Mouse (Mus musculus) duodenum, adult 2 months (tissue): ENCODE measurements around the gene Sort1. TPM values are rescaled to one million over a fixed set of nuclear protein-coding genes. Genes with fewer than 3 reads are reported as not detected.

Experiments used
- polyA plus RNA-seq: library from polyadenylated mRNA; depleted of rRNA; stranded (reverse); fragments of >200 nt; gene quantifications from 2 replicates; pipeline ENCODE4 v1.2.3, GENCODE M21; 2012; ENCODE audit warnings: low replicate concordance; rRNA removed

Sort1 gene
- polyA plus RNA-seq, result 22.8 and 35.5 TPM in 2 replicates

DNA sequence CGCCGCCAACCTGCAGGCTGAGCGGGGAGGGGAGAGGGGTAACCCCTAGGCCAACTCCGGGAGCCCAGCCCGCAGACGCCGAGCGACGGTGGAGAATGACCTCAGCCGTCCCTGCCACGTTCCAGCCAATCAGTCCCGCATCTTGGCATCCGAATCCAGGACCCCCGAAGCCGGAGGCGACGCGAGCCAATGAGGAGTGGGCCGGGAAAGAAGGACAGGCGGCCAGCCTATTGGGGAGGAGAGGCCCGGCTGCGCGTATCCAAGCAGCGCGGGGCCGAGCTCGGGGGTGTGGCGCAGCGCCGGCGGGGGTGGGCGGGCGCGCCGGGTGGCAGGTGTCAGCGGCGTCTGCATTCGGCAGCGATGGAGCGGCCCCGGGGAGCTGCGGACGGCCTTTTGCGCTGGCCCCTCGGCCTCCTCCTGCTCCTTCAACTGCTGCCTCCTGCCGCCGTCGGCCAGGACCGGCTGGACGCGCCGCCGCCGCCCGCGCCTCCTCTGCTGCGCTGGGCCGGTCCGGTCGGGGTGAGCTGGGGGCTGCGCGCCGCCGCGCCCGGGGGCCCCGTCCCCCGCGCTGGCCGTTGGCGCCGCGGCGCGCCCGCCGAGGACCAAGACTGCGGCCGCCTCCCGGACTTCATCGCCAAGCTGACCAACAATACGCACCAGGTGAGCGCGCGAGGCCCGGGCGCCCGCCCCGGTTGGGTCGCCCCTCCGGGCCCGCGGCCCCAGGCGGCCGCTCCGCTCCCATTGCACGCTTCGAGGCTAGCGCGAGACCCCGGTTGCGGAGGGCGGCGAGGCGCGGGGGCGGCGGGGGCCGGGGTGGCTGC is at the start of gene Sort1:
TSS of gene Sort1 (plus strand) at position 302 of the 821 bp plus-strand sequence.

DNA sequence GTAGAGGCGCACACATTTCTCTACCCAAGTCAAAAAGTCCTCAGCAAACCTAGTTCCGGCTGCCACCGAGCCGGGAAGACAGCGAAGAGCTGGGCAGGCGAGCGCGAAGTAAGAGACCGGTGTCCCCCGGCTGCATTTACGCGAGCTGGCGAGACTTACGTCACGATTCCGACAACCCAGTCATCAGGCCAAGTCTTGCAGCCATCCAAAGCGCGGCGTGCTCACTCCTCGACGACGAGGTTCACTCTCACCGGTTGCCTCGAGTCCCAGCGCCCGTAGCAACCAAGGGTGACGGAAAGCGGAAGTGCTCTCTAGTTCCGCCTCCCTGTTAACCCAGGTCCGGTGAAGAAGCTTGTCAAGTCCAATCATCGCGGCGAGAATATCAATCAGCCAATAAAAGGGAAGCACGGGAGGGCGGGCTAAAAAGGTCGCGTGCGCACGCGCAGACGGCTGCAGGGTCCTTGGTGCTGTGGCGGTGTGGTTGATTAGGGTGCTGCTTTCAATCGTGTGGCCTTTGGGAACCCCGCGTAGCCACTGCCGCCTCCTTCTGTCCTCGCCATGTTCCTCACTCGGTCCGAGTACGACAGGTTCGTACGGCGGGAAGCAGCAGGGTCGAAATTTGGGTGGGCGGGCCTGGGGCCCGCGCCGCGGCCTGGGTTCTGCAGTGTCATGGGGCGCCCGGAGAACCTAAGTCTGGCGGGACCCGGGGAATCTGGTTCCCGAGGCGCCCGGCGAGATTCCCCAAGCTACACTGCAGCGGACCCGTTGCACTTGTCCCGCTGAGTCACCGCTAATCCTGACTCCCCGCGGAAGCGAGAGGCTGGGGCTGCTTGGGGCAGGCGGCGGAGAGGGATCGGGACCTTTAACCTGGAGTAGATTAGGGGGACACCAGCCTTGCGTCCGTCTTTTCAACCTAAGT is 26.9 kb upstream of the Sort1 start, which contains the start of gene Psma5:
TSS of gene Psma5 (plus strand) at position 208 of the 919 bp plus-strand sequence.

DNA sequence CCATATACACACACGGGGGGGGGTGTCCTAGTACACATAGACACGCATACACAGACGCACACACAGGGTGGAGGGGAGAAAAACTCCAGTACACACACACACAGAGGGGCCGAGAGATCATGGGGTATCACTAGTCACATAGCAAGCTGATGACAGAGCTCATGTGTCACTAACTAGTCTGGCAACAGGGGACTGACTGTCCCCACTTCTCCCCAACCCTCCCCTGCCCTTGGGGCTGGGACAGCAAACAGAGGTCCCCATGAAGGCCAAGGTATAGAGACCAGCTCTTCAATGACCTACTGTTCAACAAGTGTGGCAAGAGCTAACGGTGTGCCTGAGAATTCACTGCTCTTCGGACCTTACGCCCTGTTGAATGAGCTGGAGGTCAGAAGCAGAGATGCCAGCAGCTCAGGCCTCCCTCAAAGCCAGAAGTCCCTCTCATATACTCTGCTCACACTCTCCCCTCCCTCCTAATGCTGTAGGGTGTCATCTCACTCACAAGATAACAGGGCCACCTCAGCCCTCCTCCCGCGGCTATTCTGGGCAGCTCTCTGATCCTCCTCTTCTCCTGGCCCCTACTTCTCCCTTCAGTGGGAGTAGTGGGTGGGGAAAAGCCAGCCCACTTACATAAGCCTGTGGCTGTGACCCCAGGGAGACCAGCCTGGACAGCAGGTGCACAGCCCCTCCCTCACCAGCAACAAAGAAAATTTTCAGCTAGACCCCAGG is 80.6 kb downstream of the Sort1 start, which contains the start of gene Mybphl:
TSS of gene Mybphl (plus strand) at position 642 of the 726 bp plus-strand sequence.

DNA sequence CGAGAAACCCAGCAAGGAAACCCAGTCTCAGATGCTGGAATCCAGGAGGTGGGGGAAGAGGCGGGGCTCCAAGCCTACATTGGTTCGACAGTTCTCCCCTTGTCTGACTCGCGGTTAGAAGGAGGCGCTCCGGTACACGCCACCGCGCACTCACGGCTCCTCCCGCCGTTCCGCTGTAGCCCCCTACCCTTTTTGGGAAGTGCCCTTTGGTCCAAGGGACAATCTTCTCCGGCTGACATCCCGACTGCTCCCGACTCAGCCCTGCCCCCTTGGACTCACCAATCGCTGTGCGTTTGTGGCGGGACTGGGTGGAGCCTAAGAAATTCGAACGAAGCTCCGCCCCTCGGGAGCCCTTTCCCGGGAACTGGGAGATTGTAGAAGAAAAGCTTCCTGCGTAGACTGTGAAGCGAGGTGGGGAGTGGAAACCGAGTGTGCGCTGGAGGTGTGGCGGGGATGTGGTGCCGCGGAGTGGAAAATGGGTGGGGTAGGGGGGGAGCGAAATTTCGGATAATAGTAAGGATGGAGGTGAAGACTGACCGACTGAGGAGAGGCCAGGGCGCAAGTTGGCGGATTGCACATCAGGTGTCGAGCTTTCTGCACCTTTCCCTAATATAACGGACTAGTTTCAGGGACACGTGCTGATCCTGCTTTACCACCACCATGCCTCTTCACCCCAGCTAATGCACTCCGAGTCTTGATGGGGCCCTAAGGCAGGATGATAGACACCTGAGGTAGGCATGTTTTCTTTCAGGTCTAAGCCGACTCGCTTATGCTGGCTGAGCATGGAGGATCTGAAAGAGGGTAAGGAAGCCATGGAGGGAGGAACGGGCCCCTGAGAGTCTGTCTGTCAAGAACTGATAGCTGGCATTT is 99.8 kb downstream of the Sort1 start, which contains the start of gene Psrc1:
TSS of gene Psrc1 (plus strand) at position 355 of the 870 bp plus-strand sequence.

Other genes with a start within 250 kb of the Sort1 start
- 37.9 and 55.2 TPM in 2 replicates for gene Gstm4, start 239.2 kb upstream of the Sort1 start, polyA plus RNA-seq
- 98.1 and 166 TPM in 2 replicates for gene Ampd2, start 197.4 kb upstream of the Sort1 start, polyA plus RNA-seq
- gene Gnat2, start 191.3 kb upstream of the Sort1 start, polyA plus RNA-seq, result 0.33 and 0.88 TPM in 2 replicates
- gene Gnai3, start 137.9 kb upstream of the Sort1 start, polyA plus RNA-seq, result 6.3 and 6.4 TPM in 2 replicates
- gene Gpr61, start 129.2 kb upstream of the Sort1 start, polyA plus RNA-seq, result not detected in 2 replicates
- 12.4 and 17.7 TPM in 2 replicates for gene Amigo1, start 97.7 kb upstream of the Sort1 start, polyA plus RNA-seq
- gene Cyb561d1, start 82.9 kb upstream of the Sort1 start, polyA plus RNA-seq, result 7.8 and 8.4 TPM in 2 replicates
- 11.8 and 14.4 TPM in 2 replicates for gene Atxn7l2, start 73.1 kb upstream of the Sort1 start, polyA plus RNA-seq
- 6.7 and 11.3 TPM in 2 replicates for gene Sypl2, start 57.4 kb upstream of the Sort1 start, polyA plus RNA-seq
- 12.8 and 19.8 TPM in 2 replicates for gene Psma5, start 27.2 kb upstream of the Sort1 start, polyA plus RNA-seq
- gene Mybphl, start 80.8 kb downstream of the Sort1 start, polyA plus RNA-seq, result not detected in 2 replicates
- gene Psrc1, start 99.8 kb downstream of the Sort1 start, polyA plus RNA-seq, result 2.9 and 5.2 TPM in 2 replicates
- 1.1 and 5.9 TPM in 2 replicates for gene Celsr2, start 131.5 kb downstream of the Sort1 start, polyA plus RNA-seq
- 21.2 and 23.1 TPM in 2 replicates for gene Sars, start 161.1 kb downstream of the Sort1 start, polyA plus RNA-seq